Mouse (Mus musculus) forebrain, embryonic 11.5 days (tissue): Measurements from ENCODE around the gene Cep85l. TPM values are rescaled to one million over a fixed set of nuclear protein-coding genes. Genes with fewer than 3 reads are reported as not detected.

Experiments used
- ATAC-seq: fragments of 200-750 bp; cut with Nextera tagmentation; replicated peaks from 2 replicates; pipeline ENCODE4 v1.8.0; 2017; ENCODE audit warnings: moderate TSS enrichment; ENCODE audit not compliant: low FRiP score
- DNase-seq: peaks from one replicate; pipeline ENCODE4 v3.0.0-alpha.2; 2017; ENCODE audit warnings: low spot score
- H3K27ac ChIP-seq: fragments of 300-500 bp; sonication (generic); 2 replicates; pipeline ENCODE4 v1.5.1; 2014; ENCODE audit warnings: low read depth, low read length
- H3K27me3 ChIP-seq: fragments of 300-500 bp; sonication (generic); 2 replicates; pipeline ENCODE4 v1.6.1; 2014; ENCODE audit warnings: mild to moderate bottlenecking, low read length, mixed read lengths; ENCODE audit not compliant: control insufficient read depth, insufficient read depth
- H3K36me3 ChIP-seq: fragments of 300-500 bp; sonication (generic); 2 replicates; pipeline ENCODE4 v1.6.1; 2014; ENCODE audit warnings: mild to moderate bottlenecking, low read length, moderate library complexity, mixed read lengths; ENCODE audit not compliant: control insufficient read depth, insufficient read depth
- H3K4me1 ChIP-seq: fragments of 300-500 bp; sonication (generic); replicated peaks from 2 replicates; pipeline ENCODE4 v1.6.1; 2014; ENCODE audit warnings: low read length, mixed read lengths; ENCODE audit not compliant: control insufficient read depth, insufficient read depth
- H3K4me2 ChIP-seq: fragments of 300-500 bp; sonication (generic); 2 replicates; pipeline ENCODE4 v1.6.1; 2014; ENCODE audit warnings: low read depth, mild to moderate bottlenecking, low read length, moderate library complexity, mixed read lengths; ENCODE audit not compliant: severe bottlenecking
- H3K4me3 ChIP-seq: fragments of 300-500 bp; sonication (generic); 2 replicates; pipeline ENCODE4 v1.5.1; 2014; ENCODE audit warnings: low read depth, low read length
- H3K9ac ChIP-seq: fragments of 300-500 bp; sonication (generic); 2 replicates; pipeline ENCODE4 v1.6.1; 2014; ENCODE audit warnings: low read length
- H3K9me3 ChIP-seq: fragments of 300-500 bp; sonication (generic); 2 replicates; pipeline ENCODE4 v1.6.1; 2016; ENCODE audit warnings: low read length, mixed read lengths; ENCODE audit not compliant: control insufficient read depth
- WGBS: fragments of 180-500 bp; shearing (Covaris S2); extraction: QIAGEN DNeasy Blood & Tissue Kit; methylation state at CpG from one replicate; pipeline ENCODE4 v1.1.7; 2014; 5-methylcytosine and 5-hydroxymethylcytosine counted together
- polyA plus RNA-seq: library from polyadenylated mRNA; unstranded; fragments of >200 nt; fragmentation: Nextera tagmentation; extraction: Ambion mirVana; gene quantifications from 2 replicates; pipeline ENCODE4 v1.2.1, GENCODE M21; 2014

The Cep85l gene
- polyA plus RNA-seq, 1 experiment from 2014 or later = 4.8 TPM

DNA sequence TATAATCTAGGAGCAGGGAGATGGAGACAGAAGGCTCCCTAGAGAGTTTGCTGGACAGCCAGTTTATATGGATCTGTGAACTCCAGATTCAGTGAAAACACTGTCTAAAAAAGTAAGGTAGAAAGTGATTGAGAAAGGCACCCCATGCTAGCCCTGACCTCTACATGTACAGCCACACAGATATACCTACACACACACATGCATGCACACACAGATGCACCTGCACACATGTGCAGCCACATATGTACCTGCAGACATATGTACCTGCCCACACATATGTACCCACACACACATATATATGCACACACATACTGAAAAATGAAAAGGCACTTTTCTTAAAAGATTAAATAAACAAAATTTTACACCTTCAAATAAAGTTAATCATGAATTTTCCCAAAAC is 53.4 kb downstream of the Cep85l start:
- no peak overlapping the region for H3K4me2 ChIP-seq
- DNase-seq (no peak), ATAC-seq (no peak)
- H3K4me1 ChIP-seq = no peaks in the 10 kb centered on the region
- H3K9ac ChIP-seq = no peak overlapping the region
- H3K27me3 ChIP-seq = no peaks in the 10 kb centered on the region
- H3K4me3 ChIP-seq = no peak overlapping the region
- H3K27ac ChIP-seq = no peak overlapping the region
- H3K9me3 ChIP-seq = no peaks in the 10 kb centered on the region
- H3K36me3 ChIP-seq = no peaks in the 10 kb centered on the region

DNA sequence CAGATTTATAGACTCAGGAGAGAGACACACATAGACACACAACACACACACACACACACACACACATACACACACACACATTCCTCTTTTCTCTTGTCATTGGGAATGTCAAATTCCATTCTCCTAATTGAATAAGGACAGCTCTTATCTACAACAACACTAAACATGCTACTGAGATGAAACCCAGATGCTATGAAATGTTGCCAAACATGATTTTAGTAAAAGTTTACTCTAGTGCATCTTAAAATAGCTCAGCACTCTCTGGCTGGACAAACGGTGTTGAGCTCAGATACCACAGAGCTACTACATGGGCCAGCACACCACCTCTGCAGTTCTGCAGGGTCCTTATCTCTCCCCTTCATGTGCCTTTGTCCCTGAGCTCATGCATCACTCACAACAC is 55.1 kb downstream of the Cep85l start:
- no peak for DNase-seq
- no peak for ATAC-seq
- Histone ChIP-seq H3K4me3 (no peak overlapping the region), H3K27ac (no peak overlapping the region), H3K27me3 (no peaks in the 10 kb centered on the region), H3K9me3 (no peaks in the 10 kb centered on the region), H3K9ac (no peak overlapping the region), H3K4me2 (no peak overlapping the region), H3K4me1 (no peaks in the 10 kb centered on the region), H3K36me3 (no peaks in the 10 kb centered on the region)
- 83% methylated on average over 1 of the region's 1 CpGs for WGBS

DNA sequence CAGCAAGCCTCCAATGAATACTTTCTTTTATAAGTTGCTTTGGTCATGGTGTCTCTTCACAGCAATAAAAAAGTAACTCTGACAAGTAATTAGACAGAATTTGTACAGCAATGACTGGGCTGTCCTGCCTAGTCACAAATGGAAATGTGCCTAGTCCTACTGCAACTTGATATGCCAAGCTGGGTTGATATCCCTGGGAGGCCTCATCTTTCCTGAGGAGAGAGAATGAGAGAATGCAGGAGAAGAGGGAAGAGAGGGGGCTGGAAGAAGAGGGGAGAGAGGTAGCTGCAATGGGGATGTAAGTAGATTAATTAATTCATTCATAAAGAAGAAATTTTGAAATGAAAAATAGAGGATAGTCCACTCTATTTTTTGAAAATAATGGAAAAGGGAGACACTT is 56.4 kb downstream of the Cep85l start:
- DNase-seq = no peak
- Histone ChIP-seq H3K27me3 (no peaks in the 10 kb centered on the region), H3K36me3 (no peaks in the 10 kb centered on the region), H3K27ac (no peak overlapping the region), H3K9ac (no peak overlapping the region), H3K4me2 (no peak overlapping the region), H3K9me3 (no peaks in the 10 kb centered on the region), H3K4me3 (no peak overlapping the region), H3K4me1 (no peaks in the 10 kb centered on the region)
- ATAC-seq = no peak

DNA sequence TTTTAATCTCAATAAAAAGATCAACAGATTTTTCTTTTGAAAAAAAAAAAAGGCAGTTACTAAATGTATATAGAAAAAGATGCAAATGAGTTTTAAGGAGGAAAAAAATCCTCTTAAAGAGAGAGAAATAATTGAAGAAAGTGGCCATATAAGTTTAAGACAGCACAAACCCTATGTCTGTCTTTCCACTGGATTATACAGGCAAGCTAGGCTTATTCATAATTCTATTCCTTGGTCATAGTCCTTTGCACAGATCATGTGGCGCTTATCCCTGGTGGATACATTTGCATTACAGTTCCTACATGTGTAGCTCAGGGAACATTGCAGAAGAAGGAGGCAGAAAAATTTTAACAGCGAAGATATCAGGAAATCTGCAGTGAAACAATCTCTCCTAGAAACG is 73.1 kb downstream of the Cep85l start:
- no peaks in the 10 kb centered on the region for H3K9me3 ChIP-seq
- no peak for ATAC-seq
- DNase-seq = no peak
- no peak overlapping the region for H3K27ac ChIP-seq
- no peaks in the 10 kb centered on the region for H3K27me3 ChIP-seq
- H3K36me3 ChIP-seq = no peaks in the 10 kb centered on the region
- H3K9ac ChIP-seq = no peak overlapping the region
- no peak overlapping the region for H3K4me2 ChIP-seq
- WGBS = 95% methylated on average over 3 of the region's 3 CpGs
- H3K4me1 ChIP-seq = no peaks in the 10 kb centered on the region
- H3K4me3 ChIP-seq = no peak overlapping the region

GRCm38 (mm10) chr10:53305867-53306266 is 73.9 kb downstream of the Cep85l start:
- no peak overlapping the region for H3K4me3 ChIP-seq
- H3K4me1 ChIP-seq = no peaks in the 10 kb centered on the region
- H3K27me3 ChIP-seq = no peaks in the 10 kb centered on the region
- no peaks in the 10 kb centered on the region for H3K9me3 ChIP-seq
- no peak for DNase-seq
- H3K9ac ChIP-seq = no peak overlapping the region
- H3K4me2 ChIP-seq = no peak overlapping the region
- H3K27ac ChIP-seq = no peak overlapping the region
- H3K36me3 ChIP-seq = no peaks in the 10 kb centered on the region
- 38% methylated on average over 3 of the region's 3 CpGs for WGBS
- no peak for ATAC-seq

GRCm38 (mm10) chr10:53285147-53285546 is 94.6 kb downstream of the Cep85l start:
- Histone ChIP-seq H3K36me3 (no peaks in the 10 kb centered on the region; the same call in 1 of the 2 replicates), H3K4me1 (no peaks in the 10 kb centered on the region), H3K9ac (no peak overlapping the region), H3K27me3 (no peaks in the 10 kb centered on the region), H3K4me2 (no peak overlapping the region), H3K4me3 (no peak overlapping the region), H3K9me3 (no peaks in the 10 kb centered on the region), H3K27ac (no peak overlapping the region)
- DNase-seq = no peak
- ATAC-seq = no peak

GRCm38 (mm10) chr10:53272228-53272627 is 107.5 kb downstream of the Cep85l start:
- no peaks in the 10 kb centered on the region for H3K36me3 ChIP-seq

DNA sequence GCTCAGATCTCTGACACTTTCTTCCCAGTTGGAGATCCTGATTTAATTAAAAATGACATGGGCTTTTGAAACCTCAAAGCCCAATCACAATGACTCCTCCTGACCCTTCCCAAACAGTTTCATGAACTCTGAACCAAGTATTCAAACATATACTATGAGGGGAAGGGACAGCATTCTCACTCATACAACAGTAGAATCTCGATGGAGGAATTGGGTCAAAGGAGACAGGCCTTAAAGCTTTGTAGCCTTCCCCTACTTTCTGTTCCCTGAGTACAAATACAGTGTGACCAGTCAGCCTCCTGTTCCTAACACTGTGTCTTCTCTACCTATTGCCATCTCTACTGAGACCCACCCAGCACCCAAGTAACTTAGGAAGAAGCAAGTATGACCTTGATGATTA is 117.7 kb downstream of the Cep85l start:
- ATAC-seq = no peak
- Histone ChIP-seq H3K27ac (no peak overlapping the region), H3K9ac (no peak overlapping the region), H3K4me3 (no peak overlapping the region), H3K36me3 (no peaks in the 10 kb centered on the region), H3K4me1 (no peaks in the 10 kb centered on the region), H3K4me2 (no peak overlapping the region), H3K27me3 (no peaks in the 10 kb centered on the region), H3K9me3 (no peaks in the 10 kb centered on the region)
- 61% methylated on average over 1 of the region's 1 CpGs for WGBS
- DNase-seq = no peak

More at GRCm38 (mm10) chr10:53272228-53272627, 107.5 kb downstream of the Cep85l start:
- H3K27me3 ChIP-seq = no peaks in the 10 kb centered on the region
- H3K9me3 ChIP-seq = no peaks in the 10 kb centered on the region
- no peak overlapping the region for H3K4me2 ChIP-seq
- H3K4me1 ChIP-seq = no peaks in the 10 kb centered on the region
- no peak overlapping the region for H3K27ac ChIP-seq
- DNase-seq = no peak
- no peak for ATAC-seq
- no peak overlapping the region for H3K4me3 ChIP-seq
- no peak overlapping the region for H3K9ac ChIP-seq

DNA sequence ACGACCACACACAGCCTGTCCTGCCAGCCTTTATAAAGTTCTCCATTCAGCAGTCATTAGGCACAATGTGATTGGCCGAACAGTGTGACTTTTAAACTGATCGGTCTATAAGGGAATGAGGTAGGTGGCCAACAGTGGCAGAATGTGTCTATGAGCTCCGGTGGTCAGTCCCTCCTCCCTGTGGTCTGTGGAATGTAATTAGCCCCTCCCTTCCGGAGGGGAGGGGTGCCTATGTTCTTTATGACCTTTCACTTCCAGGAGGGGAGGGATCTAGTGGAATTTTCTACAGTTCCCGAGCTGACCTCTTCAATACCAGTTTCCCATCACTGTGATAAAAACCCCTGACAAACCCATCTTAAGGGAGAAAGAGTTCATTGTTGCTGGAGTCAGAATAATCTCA is 144.4 kb downstream of the Cep85l start:
- no peak for ATAC-seq
- no peak overlapping the region for H3K4me3 ChIP-seq
- WGBS = 71% methylated on average over 6 of the region's 6 CpGs

More for the DNA sequence above, 144.4 kb downstream of the Cep85l start:
- Histone ChIP-seq H3K4me1 (no peaks in the 10 kb centered on the region), H3K36me3 (no peaks in the 10 kb centered on the region), H3K9me3 (no peaks in the 10 kb centered on the region), H3K27ac (no peak overlapping the region), H3K4me2 (no peak overlapping the region), H3K27me3 (no peaks in the 10 kb centered on the region), H3K9ac (no peak overlapping the region)
- no peak for DNase-seq
